Mouse (Mus musculus) MEL (cell line): ENCODE measurements at regions not wholly inside any gene's neighbourhood (a gene's known extent, or its start where the extent isn't known, plus 50 kb on each side); places are given as distances from the start of the nearest gene placed in this dataset.

Experiments
- DNase-seq: peaks from one replicate; pipeline ENCODE4 v3.0.0; 2011; ENCODE audit warnings: low read depth, low spot score
- H3K27ac ChIP-seq: 2 replicates; pipeline ENCODE4 v1.5.1; 2012; ENCODE audit warnings: low read depth, mild to moderate bottlenecking, control low read depth, low read length, moderate library complexity; ENCODE audit not compliant: control insufficient read depth
- H3K27me3 ChIP-seq, 2 experiments: fragments of 150-350 bp in 1 of 2; sonication (generic) in 1 of 2; 2 replicates each; pipeline ENCODE4 v1.6.1; 2012; ENCODE audit warnings: low read length in 2 of 2, mild to moderate bottlenecking in 2 of 2, improper control_type of control experiment in 1 of 2, moderate library complexity in 1 of 2; ENCODE audit not compliant: insufficient read depth in 2 of 2, control insufficient read depth in 1 of 2
- H3K36me3 ChIP-seq, 2 experiments: 2 replicates each; pipeline ENCODE4 v1.6.1; 2012 to 2014; ENCODE audit warnings: low read length in 2 of 2, improper control_type of control experiment in 1 of 2, inconsistent platforms in 1 of 2, mild to moderate bottlenecking in 1 of 2; ENCODE audit not compliant: insufficient read depth in 2 of 2, control insufficient read depth in 1 of 2
- H3K4me1 ChIP-seq, 2 experiments: fragments of 150-350 bp in 1 of 2; sonication (generic) in 1 of 2; 2 replicates each; pipeline ENCODE4 v1.6.1; 2012; ENCODE audit warnings: low read length in 2 of 2, improper control_type of control experiment in 1 of 2, mild to moderate bottlenecking in 1 of 2; ENCODE audit not compliant: insufficient read depth in 2 of 2, control insufficient read depth in 1 of 2
- H3K4me3 ChIP-seq, 2 experiments: fragments of 150-350 bp in 1 of 2; sonication (generic) in 1 of 2; 2 replicates each; pipeline ENCODE4 v1.5.1; 2012; ENCODE audit warnings: low read depth in 2 of 2, low read length in 2 of 2, mild to moderate bottlenecking in 2 of 2, moderate library complexity in 2 of 2, control low read depth in 1 of 2, improper control_type of control experiment in 1 of 2; ENCODE audit not compliant: control insufficient read depth in 1 of 2, insufficient read depth in 1 of 2
- H3K79me2 ChIP-seq: 2 replicates; pipeline ENCODE4 v1.6.1; 2012; ENCODE audit warnings: mild to moderate bottlenecking, low read length, moderate library complexity; ENCODE audit not compliant: control insufficient read depth, poor library complexity, insufficient read depth
- H3K9ac ChIP-seq: 2 replicates; pipeline ENCODE4 v1.6.1; 2012; ENCODE audit warnings: low read depth, mild to moderate bottlenecking, control low read depth, low read length, moderate library complexity; ENCODE audit not compliant: control insufficient read depth, poor library complexity, severe bottlenecking
- H3K9me3 ChIP-seq: fragments of 150-350 bp; sonication (generic); replicated peaks from 2 replicates; pipeline ENCODE4 v1.6.1; 2012; ENCODE audit warnings: mild to moderate bottlenecking, low read length, improper control_type of control experiment, moderate library complexity; ENCODE audit not compliant: insufficient read depth
- CTCF ChIP-seq, 3 experiments: IDR thresholded peaks in 2 of 3; conservative IDR thresholded peaks in 1 of 3; 2 replicates each; pipeline ENCODE4 v1.5.1; 2011 to 2012; ENCODE audit warnings: low read length in 3 of 3, low read depth in 2 of 3, mild to moderate bottlenecking in 2 of 3, improper control_type of control experiment in 1 of 3, inconsistent platforms in 1 of 3, mixed read lengths in 1 of 3, moderate library complexity in 1 of 3; ENCODE audit not compliant: control insufficient read depth in 1 of 3, insufficient read depth in 1 of 3, poor library complexity in 1 of 3, severe bottlenecking in 1 of 3
- E2F4 ChIP-seq: IDR thresholded peaks from 2 replicates; pipeline ENCODE4 v1.6.1; 2011; ENCODE audit warnings: low read depth, low read length, improper control_type of control experiment, borderline replicate concordance
- ELF1 ChIP-seq: IDR thresholded peaks from 2 replicates; pipeline ENCODE4 v1.6.1; 2014; ENCODE audit warnings: low read depth, mild to moderate bottlenecking, inconsistent platforms, low read length, improper control_type of control experiment, moderate library complexity
- EP300 ChIP-seq, 2 experiments: IDR thresholded peaks; 2 replicates each; pipeline ENCODE4 v1.6.1; 2011; ENCODE audit warnings: improper control_type of control experiment in 2 of 2, low read length in 2 of 2, low read depth in 1 of 2, mild to moderate bottlenecking in 1 of 2
- ETS1 ChIP-seq: IDR thresholded peaks from 2 replicates; pipeline ENCODE4 v1.6.1; 2012; ENCODE audit warnings: low read depth, mild to moderate bottlenecking, inconsistent platforms, low read length, improper control_type of control experiment, moderate library complexity
- GATA1 ChIP-seq: IDR thresholded peaks from 2 replicates; pipeline ENCODE4 v1.6.1; 2011; ENCODE audit warnings: low read depth, low read length, improper control_type of control experiment
- JUND ChIP-seq: IDR thresholded peaks from 2 replicates; pipeline ENCODE4 v1.6.1; 2011; ENCODE audit warnings: low read depth, mild to moderate bottlenecking, improper control_type of control experiment, low read length
- MAFK ChIP-seq: IDR thresholded peaks from 2 replicates; pipeline ENCODE4 v1.6.1; 2011; ENCODE audit warnings: low read depth, mild to moderate bottlenecking, low read length, improper control_type of control experiment, borderline replicate concordance
- MAX ChIP-seq: IDR thresholded peaks from 2 replicates; pipeline ENCODE4 v1.6.1; 2011; ENCODE audit warnings: low read length, improper control_type of control experiment
- MAZ ChIP-seq: IDR thresholded peaks from 2 replicates; pipeline ENCODE4 v1.6.1; 2012; ENCODE audit warnings: low read depth, mild to moderate bottlenecking, inconsistent platforms, low read length, improper control_type of control experiment
- MEF2A ChIP-seq: IDR thresholded peaks from 2 replicates; pipeline ENCODE4 v1.6.1; 2014; ENCODE audit warnings: low read depth, mild to moderate bottlenecking, inconsistent platforms, low read length, improper control_type of control experiment; ENCODE audit not compliant: poor library complexity, insufficient replicate concordance, severe bottlenecking; ENCODE audit errors: extremely low read depth
- MYC ChIP-seq: IDR thresholded peaks from 2 replicates; pipeline ENCODE4 v1.6.1; 2011; ENCODE audit warnings: low read depth, mild to moderate bottlenecking, low read length, improper control_type of control experiment, moderate library complexity
- NELFE ChIP-seq: IDR thresholded peaks from 2 replicates; pipeline ENCODE4 v1.6.1; 2011; ENCODE audit warnings: low read depth, low read length, improper control_type of control experiment
- NRF1 ChIP-seq: IDR thresholded peaks from 2 replicates; pipeline ENCODE4 v1.6.1; 2014; ENCODE audit warnings: low read depth, mild to moderate bottlenecking, inconsistent platforms, low read length, improper control_type of control experiment, moderate library complexity; ENCODE audit not compliant: poor library complexity, insufficient read depth, severe bottlenecking
- POLR2A ChIP-seq, 2 experiments: IDR thresholded peaks; 2 replicates each; pipeline ENCODE4 v1.6.1; 2011 to 2012; ENCODE audit warnings: low read length in 2 of 2, mild to moderate bottlenecking in 2 of 2, control low read depth in 1 of 2, improper control_type of control experiment in 1 of 2, low read depth in 1 of 2, moderate library complexity in 1 of 2; ENCODE audit not compliant: control insufficient read depth in 1 of 2, insufficient read depth in 1 of 2, poor library complexity in 1 of 2
- POLR2AphosphoS5 ChIP-seq: IDR thresholded peaks from 2 replicates; pipeline ENCODE4 v1.6.1; 2012; ENCODE audit warnings: low read depth, borderline replicate concordance, mild to moderate bottlenecking, inconsistent platforms, low read length, moderate library complexity, mixed read lengths
- RCOR1 ChIP-seq: IDR thresholded peaks from 2 replicates; pipeline ENCODE4 v1.6.1; 2012; ENCODE audit warnings: low read depth, mild to moderate bottlenecking, inconsistent platforms, low read length, improper control_type of control experiment
- SIN3A ChIP-seq: IDR thresholded peaks from 2 replicates; pipeline ENCODE4 v1.6.1; 2012; ENCODE audit warnings: low read length, improper control_type of control experiment, inconsistent platforms
- TCF12 ChIP-seq: IDR thresholded peaks from 2 replicates; pipeline ENCODE4 v1.6.1; 2014; ENCODE audit warnings: low read depth, mild to moderate bottlenecking, inconsistent platforms, low read length, improper control_type of control experiment, moderate library complexity
- UBTF ChIP-seq: IDR thresholded peaks from 2 replicates; pipeline ENCODE4 v1.6.1; 2012; ENCODE audit warnings: low read depth, mild to moderate bottlenecking, inconsistent platforms, low read length, improper control_type of control experiment, moderate library complexity, borderline replicate concordance; ENCODE audit not compliant: insufficient read depth
- USF2 ChIP-seq, 2 experiments: IDR thresholded peaks; 2 replicates each; pipeline ENCODE4 v1.6.1; 2011 to 2012; ENCODE audit warnings: improper control_type of control experiment in 2 of 2, low read length in 2 of 2, borderline replicate concordance in 1 of 2, inconsistent platforms in 1 of 2, low read depth in 1 of 2, mild to moderate bottlenecking in 1 of 2; ENCODE audit not compliant: insufficient read depth in 1 of 2
- ZC3H11A ChIP-seq: IDR thresholded peaks from 2 replicates; pipeline ENCODE4 v1.6.1; 2012; ENCODE audit warnings: low read depth, mild to moderate bottlenecking, inconsistent platforms, low read length, improper control_type of control experiment
- ZMIZ1 ChIP-seq: IDR thresholded peaks from 2 replicates; pipeline ENCODE4 v1.6.1; 2012; ENCODE audit warnings: low read depth, mild to moderate bottlenecking, inconsistent platforms, low read length, improper control_type of control experiment, moderate library complexity

GRCm38 (mm10) chr3:46970000-46970399 is 522.0 kb upstream of the Pabpc4l start:
- Histone ChIP-seq H3K36me3 (no peaks in the 10 kb centered on the region; a peak in 1 of 4 replicates), H3K4me3 (no peak overlapping the region), H3K79me2 (no peaks in the 10 kb centered on the region), H3K27me3 (no peaks in the 10 kb centered on the region), H3K9ac (no peak overlapping the region), H3K27ac (no peak overlapping the region), H3K4me1 (peaks cover 0 to 2% of the 10 kb centered on the region in 2 experiments; a peak in 1 of 4 replicates), H3K9me3 (no peaks in the 10 kb centered on the region)
- DNase-seq: peak; percentile 9
- TF ChIP-seq E2F4: no peak
- TF ChIP-seq UBTF: no peak
- peak; percentile 24 to 57; a peak in 2 of 4 replicates for TF ChIP-seq EP300 (IDR thresholded peaks at IDR 0.05; ENCODE audit: low read depth in 1 of 2, low read length in 2 of 2)
- peak; percentile 51; the same call in 1 of the 2 replicates for TF ChIP-seq TCF12
- no peak for TF ChIP-seq ZC3H11A

- H3K27me3 ChIP-seq: no peaks in the 10 kb centered on the region
- H3K9ac ChIP-seq: no peak overlapping the region
- H3K27ac ChIP-seq: no peak overlapping the region
- peak; percentile 41 for DNase-seq
- no peaks in the 10 kb centered on the region for H3K4me1 ChIP-seq
- TF ChIP-seq RCOR1 (peak; percentile 80), GATA1 (peak; percentile 62), MAFK (peak; percentile 35; the same call in 1 of the 2 replicates), ZC3H11A (no peak), CTCF (IDR thresholded peaks at IDR 0.05 in 2 of 3, conservative IDR thresholded peaks at IDR 0.05 in 1 of 3; ENCODE audit: control insufficient read depth in 1 of 3, insufficient read depth in 1 of 3, low read depth in 2 of 3, low read length in 3 of 3, poor library complexity in 1 of 3, severe bottlenecking in 1 of 3) (no peak), MYC (no peak), ETS1 (peak; percentile 23; the same call in 1 of the 2 replicates), EP300 (IDR thresholded peaks at IDR 0.05; ENCODE audit: low read depth in 1 of 2, low read length in 2 of 2) (peak; percentile 53 to 61; a peak in 2 of 4 replicates), TCF12 (peak; percentile 54)
- TF ChIP-seq, all 39 proteins: peak for 6
- Histone ChIP-seq H3K9me3 (no peaks in the 10 kb centered on the region), H3K4me3 (no peak overlapping the region), H3K79me2 (no peaks in the 10 kb centered on the region), H3K36me3 (no peaks in the 10 kb centered on the region)
Measured at GRCm38 (mm10) chr3:46951391-46951790, 503.4 kb upstream of the Pabpc4l start.

GRCm38 (mm10) chr3:46937751-46938150 is 489.7 kb upstream of the Pabpc4l start:
- Histone ChIP-seq H3K4me1 (no peaks in the 10 kb centered on the region), H3K79me2 (no peaks in the 10 kb centered on the region), H3K9ac (no peak overlapping the region), H3K36me3 (no peaks in the 10 kb centered on the region), H3K27ac (no peak overlapping the region), H3K27me3 (no peaks in the 10 kb centered on the region), H3K9me3 (no peaks in the 10 kb centered on the region), H3K4me3 (no peak overlapping the region)
- DNase-seq: no peak
- TF ChIP-seq NRF1: no peak
- TF ChIP-seq POLR2AphosphoS5: no peak
- no peak for TF ChIP-seq NELFE
- TF ChIP-seq POLR2A (IDR thresholded peaks at IDR 0.05; ENCODE audit: control insufficient read depth in 1 of 2, insufficient read depth in 1 of 2, low read depth in 1 of 2, low read length in 2 of 2, poor library complexity in 1 of 2): no peak
- no peak for TF ChIP-seq CTCF (IDR thresholded peaks at IDR 0.05 in 2 of 3, conservative IDR thresholded peaks at IDR 0.05 in 1 of 3; ENCODE audit: control insufficient read depth in 1 of 3, insufficient read depth in 1 of 3, low read depth in 2 of 3, low read length in 3 of 3, poor library complexity in 1 of 3, severe bottlenecking in 1 of 3)
- no peak for TF ChIP-seq ZMIZ1
- TF ChIP-seq E2F4: no peak
- no peak for TF ChIP-seq ELF1
- TF ChIP-seq MYC: no peak
- no peak for TF ChIP-seq SIN3A
- TF ChIP-seq MAZ: no peak
- no peak for TF ChIP-seq MAX
- no peak for TF ChIP-seq ZC3H11A
- TF ChIP-seq USF2 (IDR thresholded peaks at IDR 0.05; ENCODE audit: borderline replicate concordance in 1 of 2, insufficient read depth in 1 of 2, low read depth in 1 of 2, low read length in 2 of 2): no peak
- TF ChIP-seq MEF2A: no peak
- TF ChIP-seq JUND: no peak
- no peak for TF ChIP-seq EP300 (IDR thresholded peaks at IDR 0.05; ENCODE audit: low read depth in 1 of 2, low read length in 2 of 2)
